Mouse (Mus musculus) stomach, postnatal 0 days (tissue): ENCODE measurements around the gene Slc4a2.

Source experiments
- CTCF ChIP-seq: IDR thresholded peaks from 2 replicates; pipeline ENCODE4 v1.5.1; 2016; ENCODE audit warnings: antibody characterized with exemption, low read depth, mild to moderate bottlenecking, moderate library complexity
- EP300 ChIP-seq: optimal IDR thresholded peaks from 2 replicates; pipeline ENCODE3; 2016; ENCODE audit warnings: antibody characterized with exemption

DNA sequence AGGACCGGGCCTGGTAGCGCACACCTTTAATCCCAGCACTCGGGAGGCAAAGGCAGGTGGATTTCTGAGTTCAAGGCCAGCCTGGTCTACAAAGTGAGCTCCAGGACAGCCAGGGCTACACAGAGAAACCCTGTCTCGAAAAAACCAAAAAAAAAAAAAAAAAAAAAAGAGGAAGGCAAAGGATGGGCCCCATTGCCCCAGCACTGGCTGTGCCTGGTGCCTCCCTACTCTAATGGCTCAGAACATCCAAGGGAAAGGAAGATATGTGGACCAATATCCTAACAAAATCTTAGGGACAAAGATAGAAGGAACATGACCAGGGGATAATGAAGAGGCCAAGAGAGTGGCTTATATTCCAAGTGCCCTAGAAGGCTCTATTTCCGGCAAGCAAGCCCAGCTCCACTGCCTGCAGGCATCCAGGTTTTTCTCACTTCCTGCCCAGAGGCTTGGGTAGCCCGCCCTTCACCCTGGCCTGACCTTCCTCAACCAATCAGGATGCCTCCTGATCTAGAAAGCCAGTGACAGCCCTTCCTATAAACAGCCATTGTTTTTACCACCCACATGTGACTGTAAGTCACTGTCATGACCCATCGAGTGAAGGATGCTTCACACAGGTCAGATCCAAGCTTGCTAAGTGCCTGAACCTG, 34.5 kb upstream of the Slc4a2 start:
- TF ChIP-seq EP300 = no peak
- no peak for TF ChIP-seq CTCF
